8 mouse cellular contexts compared by ENCODE assay signal in the genomic region with DNA sequence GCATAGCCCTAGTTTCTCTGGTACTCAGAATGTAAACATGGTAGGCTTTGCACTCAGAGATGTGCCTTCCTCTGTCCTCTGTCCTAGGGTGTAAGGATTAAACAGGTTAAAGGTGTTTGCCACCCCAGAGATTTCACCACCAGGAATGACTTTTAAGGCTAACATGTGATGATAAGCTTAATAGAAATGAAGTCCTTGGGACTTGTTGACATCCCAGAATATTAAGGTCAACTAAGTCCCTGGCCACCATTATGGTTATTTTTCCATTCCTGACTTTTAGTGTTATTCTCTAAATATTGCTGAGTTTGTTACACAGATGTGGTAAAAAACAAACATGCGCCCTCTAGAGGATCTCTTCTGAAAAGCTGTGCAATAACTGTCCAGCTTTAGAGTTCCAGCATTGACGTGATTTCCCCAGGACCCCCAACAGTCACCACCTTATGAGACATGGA.
DNase-seq lines count a peak whose midpoint lies in the region; ATAC-seq lines count a peak whose summit lies in the region.

No protein-coding gene starts in this region.

- intact Hi-C loops in left cerebral cortex, postnatal 14 days (cut with DNase I) = no loop called here
- intact Hi-C loops in left cerebral cortex, postnatal 10 days (cut with DNase I) = no loop called here

- peak; percentile 43; the same call in 1 of the 2 replicates for ATAC-seq in common myeloid progenitor, adult 5-6 weeks (replicated peaks; ENCODE audit: low read depth, poor library complexity, severe bottlenecking)

- DNase-seq in adrenal gland, postnatal 14 days = peak; percentile 35
- no peak for DNase-seq in adrenal gland, adult 2 months
- peak; percentile 43 to 49 for DNase-seq in left cerebral cortex, postnatal 14 days (ENCODE audit: low spot score in 2 of 2)
- DNase-seq in left cerebral cortex, postnatal 10 days (ENCODE audit: extremely low spot score in 1 of 2, low spot score in 2 of 2) = no peak
- peak; percentile 35 to 45 for DNase-seq in kidney, postnatal 36 days
- no peak for DNase-seq in gastrocnemius, postnatal 4 days (ENCODE audit: low spot score in 2 of 2)
- no peak for DNase-seq in right cerebral cortex, postnatal 25 days

Comparison
In these comparisons a context has a peak if more than half of its experiments do, and no peak if none do; other contexts are left out.
1. DNase-seq: peak in adrenal gland, postnatal 14 days (single experiment), left cerebral cortex, postnatal 14 days (2 of 2) and kidney, postnatal 36 days (2 of 2); none in adrenal gland, adult 2 months (single experiment), left cerebral cortex, postnatal 10 days (0 of 2), gastrocnemius, postnatal 4 days (0 of 2) and right cerebral cortex, postnatal 25 days (single experiment).